Mouse (Mus musculus) CD8-positive naive resting alpha-beta T cell, adult 2 months (primary cell): Measurements from ENCODE around the gene Tenm4.

ENCODE experiments used
- DNase-seq, 2 experiments: peaks; one replicate each; pipeline ENCODE4 v3.0.0; 2022; ENCODE audit warnings: low read depth in 2 of 2, low spot score in 2 of 2

The Tenm4 gene

GRCm38 (mm10) chr7:96719926-96720325 lies 548.9 kb downstream of the Tenm4 start:
- no peak for DNase-seq

GRCm38 (mm10) chr7:96720465-96720864 lies 549.4 kb downstream of the Tenm4 start:
- no peak for DNase-seq

GRCm38 (mm10) chr7:96722796-96723195 lies 551.8 kb downstream of the Tenm4 start:
- no peak for DNase-seq

DNA sequence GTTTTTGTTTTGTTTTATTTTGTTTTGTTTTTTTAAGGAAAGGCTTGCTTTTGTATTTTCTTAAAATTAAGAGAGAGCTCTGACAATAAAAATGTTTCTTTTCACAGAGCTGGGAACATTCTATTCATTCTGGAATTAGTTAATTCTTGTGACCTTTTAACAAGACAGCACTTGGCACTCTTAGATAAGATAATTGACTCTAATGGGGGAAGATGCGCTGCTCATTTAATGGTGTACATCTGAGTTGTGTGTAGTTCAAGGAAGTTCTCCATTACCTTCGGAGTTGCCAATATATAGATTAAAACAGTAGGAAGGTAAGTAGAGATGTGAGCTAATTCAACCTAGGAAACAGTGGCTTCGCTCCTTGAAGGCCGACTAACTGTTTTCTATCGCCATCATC lies 554.6 kb downstream of the Tenm4 start:
- no peak for DNase-seq

- DNase-seq = no peak
These were observed 559.3 kb downstream of the Tenm4 start for GRCm38 (mm10) chr7:96730360-96730759.

DNA sequence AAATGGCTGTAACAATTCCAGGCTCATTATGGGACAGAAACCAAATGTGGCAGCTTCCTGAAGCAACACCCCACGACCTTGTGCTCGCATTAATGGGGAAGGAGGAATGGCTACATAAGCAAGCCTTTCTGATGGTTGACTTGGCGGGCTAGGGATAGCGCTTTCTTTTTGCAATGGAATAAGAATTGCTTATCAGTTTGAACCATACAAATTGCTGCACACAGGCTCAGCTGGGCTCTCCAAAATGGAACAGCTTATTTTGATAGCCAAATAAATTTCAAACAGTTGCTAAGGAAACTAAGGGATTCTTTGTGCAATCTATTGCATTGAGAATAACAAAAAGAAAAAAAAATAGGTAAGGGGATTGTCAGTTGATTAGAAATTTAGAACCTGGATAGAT lies 560.9 kb downstream of the Tenm4 start:
- DNase-seq = no peak

DNA sequence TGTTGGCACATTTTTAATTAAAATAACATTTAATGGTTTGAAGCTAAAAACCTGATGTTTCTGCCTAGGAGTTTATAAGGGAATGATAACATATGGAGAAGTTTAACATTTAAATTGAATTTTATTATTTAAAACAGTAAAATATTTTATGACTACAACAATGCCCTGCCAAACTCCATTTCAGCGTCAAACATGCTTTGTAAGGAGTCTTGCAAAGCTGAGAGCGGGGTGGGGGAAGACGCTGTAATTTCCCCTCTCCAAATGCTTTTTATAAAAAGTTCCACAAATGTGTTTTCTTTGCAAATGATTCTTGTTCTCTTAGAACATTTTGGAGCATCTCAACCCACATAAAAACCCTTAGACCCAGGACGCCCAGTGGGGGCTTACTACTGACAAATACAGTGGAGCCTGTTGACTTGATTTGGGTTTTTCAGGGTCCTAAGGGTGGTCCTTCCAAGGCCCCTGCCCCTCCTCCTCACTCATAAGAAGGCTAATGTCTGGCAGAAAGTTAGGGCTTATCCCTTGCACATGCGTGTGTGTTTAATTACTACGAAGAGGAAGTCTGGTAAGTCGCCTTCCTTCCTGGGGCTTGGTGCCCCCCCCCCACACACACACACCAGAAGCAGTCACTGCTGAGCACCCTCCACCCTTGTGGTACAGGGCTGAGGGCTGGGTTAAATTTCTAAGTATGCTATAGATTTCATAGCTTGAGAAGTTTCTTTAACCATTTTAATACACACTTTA lies 563.4 kb downstream of the Tenm4 start:
- DNase-seq = no peak

- DNase-seq = no peak
These were observed 569.6 kb downstream of the Tenm4 start for GRCm38 (mm10) chr7:96740631-96741030.

GRCm38 (mm10) chr7:96742221-96742620 lies 571.2 kb downstream of the Tenm4 start:
- DNase-seq = no peak

- no peak for DNase-seq
These were observed 574.9 kb downstream of the Tenm4 start for GRCm38 (mm10) chr7:96745956-96746355.

DNA sequence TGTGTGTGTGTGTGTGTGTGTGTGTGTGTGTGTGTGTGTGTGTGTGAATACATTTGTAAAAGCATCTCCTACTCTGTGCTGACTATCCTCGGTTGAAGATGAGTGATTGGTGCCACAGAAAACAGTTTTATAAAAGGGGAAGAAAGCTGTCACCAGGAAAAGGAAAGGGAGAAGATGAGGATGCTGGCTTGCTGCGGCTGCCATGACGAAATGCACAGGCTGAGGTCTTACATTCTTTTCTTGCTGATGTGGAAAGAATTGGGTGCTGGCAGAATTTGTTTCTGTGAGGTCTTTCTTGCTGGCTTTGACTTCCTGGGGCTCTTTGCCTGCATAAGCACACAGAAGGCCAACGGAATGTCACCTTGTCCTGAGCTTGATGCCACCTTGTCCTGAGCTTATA lies 575.7 kb downstream of the Tenm4 start:
- DNase-seq = no peak

- DNase-seq = no peak
These were observed 577.5 kb downstream of the Tenm4 start for GRCm38 (mm10) chr7:96748538-96749045.

DNA sequence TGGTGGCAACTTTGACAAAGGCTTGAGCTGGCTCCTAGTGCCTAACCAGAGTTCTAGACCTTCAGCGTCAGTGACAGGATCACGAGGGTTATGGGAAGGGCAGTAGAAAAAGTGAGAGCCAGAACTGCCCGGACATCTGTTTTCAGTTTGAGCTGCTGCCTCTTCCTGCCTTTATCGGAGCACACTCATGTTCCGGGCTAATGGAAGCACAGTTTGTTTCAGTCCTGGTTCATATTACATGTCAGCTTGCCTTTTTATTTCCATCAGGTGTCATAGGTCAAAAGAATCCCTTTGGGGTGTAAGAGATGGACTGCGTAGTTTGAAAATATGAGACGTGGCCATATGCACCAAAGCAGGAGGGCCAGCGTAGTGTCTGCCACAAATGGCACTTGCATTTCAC lies 578.7 kb downstream of the Tenm4 start:
- no peak for DNase-seq

DNA sequence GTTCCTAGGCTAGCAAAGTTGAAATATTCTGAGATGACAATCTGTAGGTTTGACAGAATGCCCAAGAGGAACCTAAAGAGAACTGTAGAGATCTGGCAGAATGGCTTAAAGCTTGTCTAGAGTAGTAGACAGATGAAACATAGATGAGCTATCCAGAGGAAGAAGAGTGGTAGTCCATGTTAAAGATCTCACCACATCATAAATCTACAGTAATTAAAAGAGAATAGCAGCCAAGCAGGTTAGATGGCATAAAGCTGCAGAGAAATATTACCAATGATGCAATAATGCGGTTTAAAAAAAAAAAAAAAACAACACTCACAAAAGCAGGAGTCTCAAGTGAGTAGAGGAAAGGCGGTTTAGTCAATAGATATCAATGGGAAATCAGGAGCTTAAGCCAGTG lies 580.2 kb downstream of the Tenm4 start:
- DNase-seq = no peak

GRCm38 (mm10) chr7:96752776-96753175 lies 581.7 kb downstream of the Tenm4 start:
- no peak for DNase-seq

GRCm38 (mm10) chr7:96753335-96754095 lies 582.5 kb downstream of the Tenm4 start:
- DNase-seq = no peak

GRCm38 (mm10) chr7:96754175-96754574 lies 583.1 kb downstream of the Tenm4 start:
- no peak for DNase-seq

GRCm38 (mm10) chr7:96755459-96756094 lies 584.5 kb downstream of the Tenm4 start:
- no peak for DNase-seq

DNA sequence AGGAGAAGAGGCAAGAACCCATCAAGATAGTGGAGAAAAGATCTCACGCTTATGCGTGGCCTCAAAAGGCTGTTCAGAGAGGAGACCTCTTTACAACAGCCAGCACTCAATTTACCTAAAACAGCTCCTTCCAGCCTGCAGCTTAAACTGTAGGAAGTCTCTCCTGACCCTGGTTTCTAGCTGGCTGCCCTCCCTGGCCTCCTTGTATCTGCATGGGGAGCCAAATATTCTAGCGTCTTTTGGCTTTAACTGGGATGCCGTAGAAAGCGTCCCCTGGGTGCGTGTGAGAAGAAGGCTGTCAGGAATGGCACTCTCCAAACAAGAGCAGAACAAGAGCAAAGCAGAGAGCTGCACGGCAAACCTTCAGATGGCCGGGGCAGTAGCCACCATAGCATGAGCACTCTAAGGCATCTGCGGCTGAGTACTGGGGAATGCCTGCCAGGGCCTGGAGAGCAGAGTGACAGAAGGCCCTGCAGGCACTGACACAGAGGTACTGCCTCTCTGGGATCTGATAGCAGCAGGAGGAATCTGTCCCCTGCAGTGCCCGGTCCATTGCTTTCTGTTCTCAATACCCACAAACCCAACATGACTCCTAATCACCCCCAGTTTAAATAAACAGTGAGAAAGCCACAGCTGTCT lies 585.2 kb downstream of the Tenm4 start:
- DNase-seq = no peak

- no peak for DNase-seq
These were observed 586.0 kb downstream of the Tenm4 start for GRCm38 (mm10) chr7:96757067-96757466.

DNA sequence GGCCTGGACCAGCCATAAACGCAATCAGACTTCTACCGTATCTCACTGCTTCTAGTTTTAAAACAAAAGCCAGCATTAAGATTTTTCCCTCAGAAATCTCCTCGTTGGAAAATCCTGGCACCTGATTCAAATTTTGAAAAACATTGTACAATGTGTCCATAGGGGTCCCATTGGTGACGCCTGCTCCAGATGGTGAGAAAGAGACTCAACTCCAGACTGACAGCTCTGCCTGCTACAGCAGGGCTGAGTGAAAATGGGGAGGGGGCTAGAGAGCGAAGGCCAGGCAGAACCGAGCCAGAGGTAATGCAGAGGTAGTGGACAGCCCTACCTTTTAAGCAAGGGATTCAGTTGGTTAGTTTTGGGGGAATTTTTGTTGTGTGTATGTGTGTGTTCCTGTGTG lies 589.2 kb downstream of the Tenm4 start:
- no peak for DNase-seq
